Mouse (Mus musculus): ENCODE measurements around the gene Slc2a3. TPM values are rescaled to one million over a fixed set of nuclear protein-coding genes. Genes with fewer than 3 reads are reported as not detected.
"Not testable (repeated sequence)": the region's sequence is repeated elsewhere in the genome, so short reads cannot be mapped to it uniquely, and the experiment has no call there.

The Slc2a3 gene
- polyA plus RNA-seq, 1 experiment from 2014 or later, result 15.9 TPM

DNA sequence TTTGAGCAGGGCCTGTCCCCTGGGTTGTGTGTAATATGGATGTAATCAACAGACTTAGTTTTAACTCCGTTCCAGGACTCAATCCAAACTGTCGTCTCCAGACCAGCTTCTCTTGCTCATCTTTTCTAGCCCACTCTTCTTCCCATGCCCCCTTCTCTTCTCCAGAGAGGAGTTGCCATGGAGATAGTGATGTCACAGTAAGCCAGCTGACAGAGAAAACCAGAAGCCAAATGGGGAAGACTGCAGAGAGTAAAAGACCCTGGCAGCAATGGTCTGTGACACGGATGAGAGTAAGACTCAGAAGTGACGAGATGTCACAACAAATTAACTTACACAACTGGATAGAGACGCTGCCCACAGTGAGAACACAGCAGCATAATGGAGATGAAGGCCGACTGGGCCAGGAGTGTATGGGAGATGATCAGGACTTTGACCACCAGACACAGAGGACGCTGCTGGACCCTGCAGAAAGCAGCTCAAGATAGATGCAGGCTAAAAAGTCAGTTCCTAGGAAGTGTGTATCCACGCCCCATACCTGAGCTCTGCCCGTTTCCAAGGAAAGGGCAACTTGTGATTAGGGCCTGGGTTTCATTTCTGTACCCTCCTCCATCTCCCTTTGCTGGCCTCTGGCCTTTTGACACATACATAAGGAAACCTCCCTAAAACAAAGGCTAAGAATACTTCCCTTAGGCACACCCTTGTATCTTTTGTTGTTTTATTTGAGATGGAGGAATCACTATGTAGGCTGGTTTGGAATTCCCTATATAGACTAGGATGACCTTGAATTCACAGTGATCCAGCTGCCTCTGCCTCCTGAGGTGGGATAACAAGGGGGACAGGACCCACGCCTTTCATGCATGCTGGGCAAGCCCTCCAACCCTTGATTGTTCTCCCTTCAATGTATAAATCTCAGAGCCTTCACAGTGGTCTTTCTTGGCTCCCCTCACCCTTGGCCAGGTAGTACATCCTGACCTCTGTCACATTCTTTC is 31.4 kb downstream of the Slc2a3 start:
- no peaks in the 10 kb centered on the region for H3K9me3 ChIP-seq
- no peak overlapping the region for H3K4me3 ChIP-seq (replicated peaks)
- H3K9ac ChIP-seq (replicated peaks), result no peak overlapping the region
- 36% methylated on average over 10 of the region's 10 CpGs for WGBS
- peak; percentile 68 for ATAC-seq
- H3K27ac ChIP-seq, result peak overlapping the region; percentile 59
- H3K36me3 ChIP-seq, result no peaks in the 10 kb centered on the region
- peaks cover 29% of the 10 kb centered on the region for H3K4me1 ChIP-seq (replicated peaks)
- no peaks in the 10 kb centered on the region for H3K27me3 ChIP-seq
- no peak overlapping the region for H3K4me2 ChIP-seq (replicated peaks)

DNA sequence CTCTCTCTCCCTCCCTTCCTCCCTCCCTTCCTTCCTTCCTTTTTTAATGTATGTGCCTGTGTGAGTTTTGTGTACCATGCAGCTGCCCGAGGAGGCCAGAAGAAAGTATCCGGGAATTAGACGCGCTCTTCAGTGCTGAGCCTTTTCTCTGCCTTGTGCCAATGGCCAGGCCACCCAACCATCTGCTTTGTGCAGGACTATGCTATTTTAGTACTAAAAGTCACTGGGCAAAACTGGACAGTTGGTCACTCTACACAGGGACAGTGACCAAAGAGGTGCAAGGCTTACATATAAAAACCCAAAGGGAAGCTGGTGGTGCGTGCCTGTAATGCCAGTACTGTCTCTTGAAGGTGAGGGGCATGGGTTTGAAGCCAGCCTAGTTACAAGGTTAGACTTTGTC is 33.2 kb downstream of the Slc2a3 start:
- Histone ChIP-seq H3K27ac (no peak overlapping the region), H3K9me3 (no peaks in the 10 kb centered on the region), H3K4me3 (replicated peaks) (no peak overlapping the region), H3K4me1 (replicated peaks) (peaks cover 34% of the 10 kb centered on the region), H3K36me3 (no peaks in the 10 kb centered on the region), H3K4me2 (replicated peaks) (no peak overlapping the region), H3K9ac (replicated peaks) (no peak overlapping the region), H3K27me3 (peaks cover 6% of the 10 kb centered on the region; the same call in 1 of the 2 replicates)
- ATAC-seq, result no peak
- 46% methylated on average over 5 of the region's 5 CpGs for WGBS

DNA sequence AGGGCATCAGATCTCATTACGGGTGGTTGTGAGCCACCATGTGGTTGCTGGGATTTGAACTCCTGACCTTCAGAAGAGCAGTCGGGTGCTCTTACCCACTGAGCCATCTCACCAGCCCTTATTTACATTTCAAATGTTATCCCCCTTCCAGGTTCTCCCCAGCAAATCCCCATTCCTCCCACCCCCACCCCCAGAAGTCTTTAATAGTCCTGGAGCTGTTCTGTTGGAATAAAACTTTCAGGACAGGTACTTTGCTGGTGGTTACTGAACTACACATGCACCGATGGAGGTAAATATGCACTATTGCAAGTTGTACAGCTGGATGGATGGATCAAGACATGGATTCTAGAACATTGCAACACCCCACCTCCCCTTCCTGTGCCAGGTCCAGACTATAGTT is 34.4 kb downstream of the Slc2a3 start:
- not testable (repeated sequence) for H3K27ac ChIP-seq; H3K4me2 ChIP-seq (replicated peaks); H3K9me3 ChIP-seq; H3K36me3 ChIP-seq; H3K4me3 ChIP-seq (replicated peaks); H3K9ac ChIP-seq (replicated peaks); ATAC-seq
- H3K4me1 ChIP-seq (replicated peaks), result peaks cover 34% of the 10 kb centered on the region
- peaks cover 11% of the 10 kb centered on the region for H3K27me3 ChIP-seq
- WGBS, result 50% methylated on average over 3 of the region's 3 CpGs

DNA sequence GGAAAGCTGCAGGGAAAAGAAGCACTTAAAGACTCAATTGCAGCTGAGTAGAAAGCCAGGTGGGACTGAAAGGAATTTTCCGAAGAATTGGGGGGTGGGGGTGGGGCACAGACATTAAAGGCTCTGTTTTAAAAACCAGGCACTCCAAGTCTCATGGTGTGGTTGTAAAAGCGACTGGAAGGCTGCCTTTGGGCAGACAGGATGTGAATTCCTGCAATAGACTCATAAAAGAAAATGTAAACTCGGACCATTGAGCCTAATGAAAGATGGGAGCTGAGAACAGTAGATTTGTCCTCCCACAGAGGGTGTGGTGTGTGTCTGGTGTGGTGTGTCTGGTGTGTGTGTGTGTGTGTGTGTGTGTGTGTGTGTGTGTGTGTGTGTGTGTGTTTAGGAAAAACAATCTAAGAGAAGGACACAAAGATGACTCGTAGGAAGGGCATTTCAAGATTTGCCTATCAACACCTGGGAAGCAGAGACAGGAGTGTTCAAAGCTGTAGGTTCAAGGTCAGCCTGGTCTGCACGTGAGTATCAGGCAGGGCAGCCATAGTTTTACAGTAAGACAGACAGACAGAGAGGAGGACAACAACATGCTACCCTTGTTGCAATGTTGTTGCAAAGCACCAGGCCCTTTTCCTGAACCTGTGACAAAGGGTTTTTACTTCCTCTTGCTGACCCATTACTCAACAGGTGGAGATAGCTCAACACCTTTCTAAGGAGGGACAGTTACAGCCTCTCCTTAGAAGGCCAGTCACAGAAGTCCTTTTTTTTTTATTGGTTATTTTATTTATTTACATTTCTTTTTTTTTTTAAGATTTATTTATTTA is 35.1 kb downstream of the Slc2a3 start:
- Histone ChIP-seq H3K36me3 (no peaks in the 10 kb centered on the region), H3K9ac (replicated peaks) (peak overlapping the region; percentile 46), H3K4me1 (replicated peaks) (peaks cover 34% of the 10 kb centered on the region), H3K27me3 (peaks cover 11% of the 10 kb centered on the region), H3K4me3 (replicated peaks) (peak overlapping the region; percentile 56), H3K27ac (0 out of 2 replicates have a peak overlapping the region, but pooled peaks have one; percentile 93), H3K4me2 (replicated peaks) (peak overlapping the region; percentile 77), H3K9me3 (no peaks in the 10 kb centered on the region)
- WGBS, result 15% methylated on average over 5 of the region's 5 CpGs
- ATAC-seq, result no peak

DNA sequence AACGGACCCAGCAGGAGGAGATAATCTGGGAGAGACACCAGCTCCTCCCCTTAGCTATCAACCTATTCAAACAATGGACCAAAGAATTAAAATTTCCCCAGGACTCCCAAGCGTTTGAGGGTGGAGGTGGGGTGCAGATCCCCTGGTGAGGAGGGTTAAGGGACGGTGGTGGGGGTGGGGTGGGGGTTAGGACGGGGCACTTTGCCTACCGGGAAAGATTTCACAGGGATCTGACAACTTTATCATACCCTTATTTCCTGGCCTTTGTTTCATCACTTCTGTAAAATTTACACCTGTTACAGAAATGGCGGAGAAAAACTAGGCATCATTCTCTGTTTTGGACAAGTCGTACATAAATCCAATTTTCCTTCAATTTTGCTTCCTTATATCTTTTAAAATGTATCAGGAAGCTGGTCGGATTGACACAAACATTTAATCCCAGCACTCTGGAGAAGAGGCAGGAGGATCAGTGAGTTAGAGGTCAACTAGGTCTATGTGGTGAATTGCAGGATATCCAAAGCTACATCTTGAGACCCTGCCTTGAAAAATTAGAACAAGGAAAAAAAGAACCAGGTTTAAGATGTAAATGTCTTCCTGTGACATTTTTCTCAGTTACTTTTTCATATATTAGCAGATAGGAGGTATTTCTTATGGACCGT is 36.0 kb downstream of the Slc2a3 start:
- peak overlapping the region; percentile 77 for H3K4me2 ChIP-seq (replicated peaks)
- H3K36me3 ChIP-seq, result no peaks in the 10 kb centered on the region
- H3K27me3 ChIP-seq, result peaks cover 11% of the 10 kb centered on the region
- peak overlapping the region; percentile 78 for H3K9ac ChIP-seq (replicated peaks)
- under 1% methylated on average over 9 of the region's 9 CpGs for WGBS
- no peak for ATAC-seq
- peaks cover 32% of the 10 kb centered on the region for H3K4me1 ChIP-seq (replicated peaks)
- peak overlapping the region; percentile 93 for H3K27ac ChIP-seq
- H3K9me3 ChIP-seq, result no peaks in the 10 kb centered on the region
- H3K4me3 ChIP-seq (replicated peaks), result peak overlapping the region; percentile 56

DNA sequence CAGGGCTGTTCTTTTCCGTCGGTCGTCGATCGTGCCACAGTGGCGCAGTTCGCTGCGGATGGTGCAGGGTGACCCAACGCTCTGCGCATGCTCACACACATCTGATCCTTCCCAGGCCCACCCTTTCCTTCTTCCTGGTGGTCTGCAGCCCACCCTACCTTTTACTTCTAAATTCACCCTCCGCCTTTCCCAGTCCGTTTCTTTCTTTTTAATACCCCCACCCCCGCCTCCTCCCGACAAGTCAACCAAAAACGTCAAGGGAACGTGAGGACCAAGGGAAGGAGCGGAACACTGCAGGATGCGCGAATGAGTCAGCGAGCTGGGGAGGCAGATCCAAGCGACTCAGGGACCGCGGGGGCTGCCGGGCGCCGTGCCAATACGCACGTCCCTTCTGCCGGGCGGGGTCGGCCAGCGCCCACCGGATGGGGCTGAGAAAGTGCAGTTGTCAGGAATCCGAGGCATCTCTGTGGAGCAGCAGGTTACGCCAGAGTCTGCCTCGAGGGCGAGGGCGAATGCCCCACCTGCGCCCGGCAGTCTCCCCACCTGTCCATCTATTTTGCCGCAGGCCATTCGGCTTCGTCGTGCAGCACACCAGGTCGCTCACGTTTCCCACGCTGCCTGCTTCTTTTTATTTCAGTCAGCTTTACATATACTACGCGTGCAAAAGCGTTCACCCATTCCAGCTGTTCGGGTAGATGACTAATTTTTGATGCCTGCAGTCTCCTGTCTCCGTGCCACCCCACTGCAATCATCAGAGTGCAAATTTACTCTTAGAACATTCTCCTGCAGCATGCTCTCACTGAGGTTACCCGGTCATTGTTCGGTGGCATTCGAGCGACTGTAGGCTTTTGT is 36.8 kb downstream of the Slc2a3 start:
- WGBS, result under 1% methylated on average over 56 of the region's 56 CpGs
- Histone ChIP-seq H3K9ac (replicated peaks) (peak overlapping the region; percentile 78), H3K27me3 (peaks cover 11% of the 10 kb centered on the region)

DNA sequence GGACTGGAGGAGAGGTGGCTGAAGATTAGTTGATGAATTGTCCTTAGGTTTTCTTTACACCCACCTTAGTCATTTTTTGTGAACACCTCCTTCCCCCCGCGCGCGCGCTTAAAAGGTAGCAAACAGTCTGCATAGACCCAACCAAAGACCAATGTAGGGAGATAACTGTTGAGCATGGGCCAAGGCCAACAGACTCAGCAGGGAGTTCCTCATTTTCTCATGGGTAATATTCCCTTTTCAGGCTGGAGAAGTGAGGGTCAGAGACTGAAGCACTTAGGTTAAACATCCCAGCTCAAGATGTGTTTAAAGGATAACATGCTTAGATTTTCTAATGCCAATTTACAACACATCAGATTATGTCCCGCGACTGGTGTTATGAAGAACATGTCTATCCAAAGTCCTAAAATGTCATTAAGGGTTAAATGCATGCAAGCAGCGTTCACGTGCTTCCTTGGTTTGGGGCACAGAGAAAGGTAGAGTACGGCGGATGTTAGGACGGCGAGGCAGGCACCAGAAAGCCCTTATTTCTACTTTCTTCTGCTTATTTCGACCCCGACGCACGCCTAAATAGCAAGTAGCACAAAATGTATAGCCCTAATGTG is 37.5 kb downstream of the Slc2a3 start:
- H3K27ac ChIP-seq, result peak overlapping the region; percentile 93
- no peak for ATAC-seq
- H3K36me3 ChIP-seq, result no peaks in the 10 kb centered on the region
- H3K9ac ChIP-seq (replicated peaks), result peak overlapping the region; percentile 78
- 31% methylated on average over 17 of the region's 17 CpGs for WGBS
- H3K4me1 ChIP-seq (replicated peaks), result peaks cover 21% of the 10 kb centered on the region
- peaks cover 11% of the 10 kb centered on the region for H3K27me3 ChIP-seq
- H3K4me2 ChIP-seq (replicated peaks), result peak overlapping the region; percentile 77
- H3K4me3 ChIP-seq (replicated peaks), result peak overlapping the region; percentile 56
- no peaks in the 10 kb centered on the region for H3K9me3 ChIP-seq

More for the DNA sequence above, 36.8 kb downstream of the Slc2a3 start:
- peak overlapping the region; percentile 93 for H3K27ac ChIP-seq
- peak; percentile 93 for ATAC-seq
- peaks cover 24% of the 10 kb centered on the region for H3K4me1 ChIP-seq (replicated peaks)
- H3K4me3 ChIP-seq (replicated peaks), result peak overlapping the region; percentile 56
- peak overlapping the region; percentile 77 for H3K4me2 ChIP-seq (replicated peaks)
- no peaks in the 10 kb centered on the region for H3K9me3 ChIP-seq
- H3K36me3 ChIP-seq, result no peaks in the 10 kb centered on the region

DNA sequence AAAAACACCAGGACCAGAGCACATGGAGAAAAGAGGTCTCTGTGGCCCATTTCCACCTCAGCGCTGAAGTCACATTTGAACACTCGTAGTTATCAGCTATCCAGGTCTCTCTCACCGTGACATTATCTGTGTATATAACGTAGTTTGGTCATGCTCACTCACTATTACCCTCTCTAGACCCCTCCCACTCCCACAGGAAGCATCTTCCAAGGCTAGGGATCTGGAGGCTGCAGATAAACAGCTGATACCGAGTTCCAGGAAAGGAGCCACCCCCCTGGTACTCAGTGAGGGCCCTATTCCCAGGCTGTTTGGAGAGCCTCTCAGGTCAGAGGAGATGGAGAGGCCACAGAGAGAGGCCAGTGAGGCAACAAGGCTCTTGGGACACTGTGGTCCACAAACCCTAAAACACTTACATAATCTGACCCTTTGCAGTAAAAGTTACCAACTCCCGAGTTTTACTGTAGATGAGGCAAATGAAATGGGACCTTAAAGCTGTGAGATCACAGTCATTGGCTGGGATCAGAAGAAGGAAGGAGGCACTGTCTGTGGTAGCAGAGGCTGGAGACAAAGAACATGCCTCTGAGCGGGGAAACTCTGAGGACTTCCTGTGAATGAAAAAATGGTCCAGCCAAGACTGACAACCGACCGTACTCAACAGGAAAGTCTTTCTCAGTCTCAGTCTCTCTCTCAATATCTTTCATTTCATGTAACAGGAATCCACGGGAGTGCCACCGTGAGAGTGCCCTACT is 38.3 kb downstream of the Slc2a3 start:
- H3K27me3 ChIP-seq, result peaks cover 11% of the 10 kb centered on the region
- H3K4me2 ChIP-seq (replicated peaks), result no peak overlapping the region
- no peak overlapping the region for H3K9ac ChIP-seq (replicated peaks)
- no peak overlapping the region for H3K4me3 ChIP-seq (replicated peaks)
- 78% methylated on average over 11 of the region's 11 CpGs for WGBS
- no peaks in the 10 kb centered on the region for H3K9me3 ChIP-seq
- ATAC-seq, result no peak
- H3K27ac ChIP-seq, result no peak overlapping the region
- H3K36me3 ChIP-seq, result no peaks in the 10 kb centered on the region
- H3K4me1 ChIP-seq (replicated peaks), result peaks cover 21% of the 10 kb centered on the region

DNA sequence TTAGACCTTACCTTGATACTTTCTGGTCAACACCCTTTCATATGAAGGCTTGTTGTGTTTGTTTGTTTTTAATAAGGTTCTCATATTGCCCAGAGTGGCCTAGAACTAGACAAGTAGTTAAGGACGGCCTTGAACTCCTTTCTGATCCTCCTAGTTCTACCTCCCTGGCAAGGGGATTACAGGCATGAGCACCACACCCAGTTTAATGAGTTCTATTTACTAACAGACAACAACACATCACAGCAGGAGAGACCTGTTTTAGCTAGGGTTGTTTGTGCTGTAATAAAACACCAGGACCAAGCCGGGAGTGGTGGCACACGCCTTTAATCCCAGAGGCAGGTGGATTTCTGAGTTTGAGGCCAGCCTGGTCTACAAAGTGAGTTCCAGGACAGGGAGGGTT is 39.0 kb downstream of the Slc2a3 start:
- H3K9me3 ChIP-seq, result no peaks in the 10 kb centered on the region
- ATAC-seq, result no peak
- H3K27me3 ChIP-seq, result peaks cover 11% of the 10 kb centered on the region
- no peak overlapping the region for H3K4me3 ChIP-seq (replicated peaks)
- WGBS, result 76% methylated on average over 3 of the region's 3 CpGs
- H3K4me2 ChIP-seq (replicated peaks), result no peak overlapping the region
- H3K27ac ChIP-seq, result no peak overlapping the region
- H3K9ac ChIP-seq (replicated peaks), result no peak overlapping the region
- H3K36me3 ChIP-seq, result no peaks in the 10 kb centered on the region
- H3K4me1 ChIP-seq (replicated peaks), result peaks cover 21% of the 10 kb centered on the region

DNA sequence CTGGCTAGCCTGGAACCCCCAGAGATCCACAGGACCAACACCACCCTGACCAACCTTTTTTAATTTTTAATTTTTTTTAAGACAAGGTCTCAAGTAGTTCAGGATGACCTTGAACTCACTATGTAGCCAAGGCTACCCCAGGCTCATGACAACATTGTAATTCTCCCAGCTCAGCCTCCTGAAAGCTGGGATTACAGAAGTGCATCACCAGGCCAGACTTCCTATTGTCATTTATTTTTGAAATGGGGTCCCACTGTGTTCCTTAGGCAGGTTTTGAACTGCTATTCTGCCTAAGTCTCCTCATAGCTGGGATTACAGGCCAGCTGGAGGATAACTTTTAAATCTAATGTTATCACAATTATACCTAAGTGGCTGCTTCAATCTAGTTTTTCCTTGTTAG is 39.5 kb downstream of the Slc2a3 start:
- no peaks in the 10 kb centered on the region for H3K9me3 ChIP-seq
- H3K4me2 ChIP-seq (replicated peaks), result peak overlapping the region; percentile 52
- no peak overlapping the region for H3K9ac ChIP-seq (replicated peaks)
- H3K4me1 ChIP-seq (replicated peaks), result peaks cover 21% of the 10 kb centered on the region
- no peak for ATAC-seq
- H3K27me3 ChIP-seq, result peaks cover 11% of the 10 kb centered on the region
- peak overlapping the region; percentile 42; the same call in 1 of the 2 replicates for H3K4me3 ChIP-seq (replicated peaks)
- H3K36me3 ChIP-seq, result no peaks in the 10 kb centered on the region
- no peak overlapping the region for H3K27ac ChIP-seq

Measured in midbrain, embryonic 13.5 days (tissue).